Mouse (Mus musculus): ENCODE results near the gene Slc24a3. TPM values are rescaled to one million over a fixed set of nuclear protein-coding genes. Genes with fewer than 3 reads are reported as not detected.

Gene Slc24a3
- polyA plus RNA-seq, 1 experiment from 2014 or later, result 2.5 TPM

GRCm38 (mm10) chr2:145655373-145655960, 487.9 kb downstream of the Slc24a3 start:
- 40% methylated on average over 12 of the region's 12 CpGs for WGBS

GRCm38 (mm10) chr2:145656121-145656520, 488.6 kb downstream of the Slc24a3 start:
- Histone ChIP-seq H3K4me1 (no peaks in the 10 kb centered on the region), H3K9me3 (no peaks in the 10 kb centered on the region), H3K4me2 (no peak overlapping the region), H3K27ac (no peak overlapping the region), H3K27me3 (no peaks in the 10 kb centered on the region), H3K36me3 (replicated peaks) (no peaks in the 10 kb centered on the region), H3K4me3 (replicated peaks) (no peak overlapping the region), H3K9ac (no peak overlapping the region)
- WGBS, result 39% methylated on average over 3 of the region's 3 CpGs
- ATAC-seq (ENCODE audit: low FRiP score), result no peak

More at GRCm38 (mm10) chr2:145655373-145655960, 487.9 kb downstream of the Slc24a3 start:
- Histone ChIP-seq H3K4me1 (no peaks in the 10 kb centered on the region), H3K4me2 (no peak overlapping the region), H3K9ac (no peak overlapping the region), H3K27me3 (no peaks in the 10 kb centered on the region), H3K4me3 (replicated peaks) (no peak overlapping the region), H3K36me3 (replicated peaks) (no peaks in the 10 kb centered on the region), H3K9me3 (no peaks in the 10 kb centered on the region), H3K27ac (no peak overlapping the region)
- no peak for ATAC-seq (ENCODE audit: low FRiP score)

DNA sequence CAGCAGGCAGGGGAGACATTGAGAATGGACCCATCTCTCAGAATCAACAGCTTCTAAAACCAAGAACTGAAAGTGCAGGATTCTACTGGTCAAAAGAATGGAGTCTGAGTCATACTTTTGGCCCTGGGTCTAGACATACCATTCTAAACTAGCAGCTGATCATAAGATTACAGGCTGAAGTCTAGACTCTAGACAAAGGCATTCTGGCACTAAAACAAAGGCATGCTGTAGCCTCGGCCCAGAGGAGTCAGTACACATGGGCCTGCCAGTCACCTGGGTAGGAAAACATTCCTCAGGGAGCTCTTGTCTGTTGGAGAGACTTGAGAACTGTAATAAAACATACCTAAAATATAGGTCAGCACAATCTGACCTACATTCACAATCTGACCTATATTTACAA, 489.2 kb downstream of the Slc24a3 start:
- Histone ChIP-seq H3K4me3 (replicated peaks) (no peak overlapping the region), H3K4me2 (no peak overlapping the region), H3K27me3 (no peaks in the 10 kb centered on the region), H3K27ac (no peak overlapping the region), H3K9me3 (no peaks in the 10 kb centered on the region), H3K4me1 (no peaks in the 10 kb centered on the region), H3K9ac (no peak overlapping the region), H3K36me3 (replicated peaks) (no peaks in the 10 kb centered on the region)
- 54% methylated on average over 1 of the region's 1 CpGs for WGBS
- no peak for ATAC-seq (ENCODE audit: low FRiP score)

DNA sequence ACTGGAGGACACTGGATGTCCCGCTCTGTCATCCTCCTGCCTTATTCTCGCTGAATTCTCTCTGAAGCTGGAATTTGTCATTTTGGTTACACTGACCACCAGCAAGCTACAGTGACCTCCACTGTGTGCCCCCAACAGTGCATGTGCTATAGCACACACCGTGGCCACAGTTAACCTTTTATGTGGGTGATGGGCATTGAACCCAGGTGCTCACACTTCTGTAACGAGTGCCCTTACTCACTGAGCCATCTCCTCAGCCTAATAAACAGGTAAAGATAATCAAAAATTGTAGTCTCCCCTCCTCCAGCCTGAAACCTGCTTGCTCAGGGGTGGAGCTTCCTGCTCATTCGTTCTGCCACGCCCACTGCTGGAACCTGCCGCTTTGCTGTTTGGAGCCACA, 493.7 kb downstream of the Slc24a3 start:
- H3K36me3 ChIP-seq (replicated peaks), result no peaks in the 10 kb centered on the region
- no peak overlapping the region for H3K4me2 ChIP-seq
- H3K4me1 ChIP-seq, result no peaks in the 10 kb centered on the region
- no peaks in the 10 kb centered on the region for H3K27me3 ChIP-seq
- ATAC-seq (ENCODE audit: low FRiP score), result no peak
- no peak overlapping the region for H3K9ac ChIP-seq
- WGBS, result 78% methylated on average over 7 of the region's 7 CpGs
- H3K9me3 ChIP-seq, result no peaks in the 10 kb centered on the region
- H3K4me3 ChIP-seq (replicated peaks), result no peak overlapping the region
- no peak overlapping the region for H3K27ac ChIP-seq

- Histone ChIP-seq H3K4me1 (no peaks in the 10 kb centered on the region), H3K36me3 (replicated peaks) (no peaks in the 10 kb centered on the region), H3K9ac (no peak overlapping the region), H3K4me3 (replicated peaks) (no peak overlapping the region), H3K9me3 (no peaks in the 10 kb centered on the region), H3K27me3 (no peaks in the 10 kb centered on the region), H3K4me2 (no peak overlapping the region), H3K27ac (no peak overlapping the region)
- 84% methylated on average over 7 of the region's 7 CpGs for WGBS
- no peak for ATAC-seq (ENCODE audit: low FRiP score)
Measured at GRCm38 (mm10) chr2:145663899-145664298, 496.3 kb downstream of the Slc24a3 start.

DNA sequence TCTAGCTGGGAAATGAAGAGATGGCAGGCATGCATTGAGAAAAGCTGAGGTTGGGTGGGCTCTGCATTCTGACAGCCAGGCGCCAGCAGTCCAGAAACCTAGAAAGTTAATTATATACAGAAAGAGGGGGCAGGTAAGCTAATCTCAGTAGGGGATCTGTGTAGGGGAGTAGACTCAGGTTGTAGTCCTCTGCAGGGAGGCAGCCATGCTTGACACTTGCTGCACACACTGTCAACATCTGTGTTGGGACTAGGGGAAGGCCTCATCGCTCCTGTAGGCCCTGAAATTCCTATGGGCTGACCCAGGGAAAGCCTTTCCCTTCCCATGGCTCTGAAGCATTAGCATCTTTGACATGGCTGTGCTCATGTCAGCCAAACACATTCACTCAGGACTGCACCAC, 496.8 kb downstream of the Slc24a3 start:
- 91% methylated on average over 2 of the region's 2 CpGs for WGBS
- Histone ChIP-seq H3K36me3 (replicated peaks) (no peaks in the 10 kb centered on the region), H3K4me3 (replicated peaks) (no peak overlapping the region), H3K27ac (no peak overlapping the region), H3K27me3 (no peaks in the 10 kb centered on the region), H3K9me3 (no peaks in the 10 kb centered on the region), H3K4me2 (no peak overlapping the region), H3K9ac (no peak overlapping the region), H3K4me1 (no peaks in the 10 kb centered on the region)
- no peak for ATAC-seq (ENCODE audit: low FRiP score)

GRCm38 (mm10) chr2:145668135-145668534, 500.6 kb downstream of the Slc24a3 start:
- 96% methylated on average over 4 of the region's 4 CpGs for WGBS
- no peaks in the 10 kb centered on the region for H3K9me3 ChIP-seq
- ATAC-seq (ENCODE audit: low FRiP score), result no peak
- H3K27me3 ChIP-seq, result 0 out of 2 replicates have a peak, but pooled peaks cover 3% of the 10 kb centered on the region
- H3K4me3 ChIP-seq (replicated peaks), result no peak overlapping the region
- no peak overlapping the region for H3K9ac ChIP-seq
- H3K36me3 ChIP-seq (replicated peaks), result no peaks in the 10 kb centered on the region
- no peaks in the 10 kb centered on the region for H3K4me1 ChIP-seq
- H3K4me2 ChIP-seq, result no peak overlapping the region
- no peak overlapping the region for H3K27ac ChIP-seq

- ATAC-seq (ENCODE audit: low FRiP score), result no peak
- H3K4me1 ChIP-seq, result peaks cover 9% of the 10 kb centered on the region
- 90% methylated on average over 4 of the region's 4 CpGs for WGBS
- no peak overlapping the region for H3K4me2 ChIP-seq
- peaks cover 9% of the 10 kb centered on the region; the same call in 1 of the 2 replicates for H3K27me3 ChIP-seq
- H3K9ac ChIP-seq, result no peak overlapping the region
- no peak overlapping the region for H3K4me3 ChIP-seq (replicated peaks)
- H3K9me3 ChIP-seq, result no peaks in the 10 kb centered on the region
- H3K27ac ChIP-seq, result no peak overlapping the region
- H3K36me3 ChIP-seq (replicated peaks), result no peaks in the 10 kb centered on the region
Measured at GRCm38 (mm10) chr2:145670131-145670530, 502.6 kb downstream of the Slc24a3 start.

DNA sequence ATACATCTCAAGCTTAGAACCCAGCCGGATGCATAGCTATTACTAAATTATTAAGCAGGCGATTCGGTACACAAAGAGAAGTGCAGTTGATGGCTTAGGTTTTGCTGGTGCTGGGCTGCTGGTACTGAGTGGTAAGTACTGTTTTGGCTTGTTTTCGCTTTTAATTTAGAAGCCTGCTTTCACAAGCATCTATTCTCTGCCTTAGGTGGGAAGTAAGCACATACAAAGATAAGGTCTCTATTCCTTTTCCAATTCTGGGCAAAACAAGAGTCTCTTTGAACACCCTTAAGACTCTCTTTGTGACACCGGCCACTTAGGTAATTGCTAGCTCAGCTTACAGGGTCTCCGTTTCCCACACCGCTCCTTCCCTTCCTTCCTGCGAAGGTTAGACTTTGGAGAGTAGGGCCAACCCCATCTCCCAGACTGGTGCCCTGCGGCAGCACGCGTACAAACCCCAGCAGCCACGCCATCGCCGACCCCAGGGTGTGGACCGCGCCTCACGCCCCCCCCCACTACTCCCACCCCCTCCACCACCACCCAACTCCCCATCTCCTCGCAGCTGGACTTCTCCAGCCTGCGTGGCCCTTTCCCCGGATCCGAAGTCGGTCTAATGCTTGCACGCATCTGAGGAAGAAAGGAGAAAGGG, 507.1 kb downstream of the Slc24a3 start:
- H3K4me2 ChIP-seq, result peak overlapping the region; percentile 94
- 4% methylated on average over 22 of the region's 23 CpGs for WGBS
- ATAC-seq (ENCODE audit: low FRiP score), result peak; percentile 59
- H3K9me3 ChIP-seq, result no peaks in the 10 kb centered on the region
- H3K27ac ChIP-seq, result no peak overlapping the region
- peak overlapping the region; percentile 50 for H3K4me3 ChIP-seq (replicated peaks)
- no peaks in the 10 kb centered on the region for H3K36me3 ChIP-seq (replicated peaks)
- H3K9ac ChIP-seq, result peak overlapping the region; percentile 72
- H3K27me3 ChIP-seq, result peaks cover 9% of the 10 kb centered on the region; the same call in 1 of the 2 replicates
- peaks cover 16% of the 10 kb centered on the region for H3K4me1 ChIP-seq

DNA sequence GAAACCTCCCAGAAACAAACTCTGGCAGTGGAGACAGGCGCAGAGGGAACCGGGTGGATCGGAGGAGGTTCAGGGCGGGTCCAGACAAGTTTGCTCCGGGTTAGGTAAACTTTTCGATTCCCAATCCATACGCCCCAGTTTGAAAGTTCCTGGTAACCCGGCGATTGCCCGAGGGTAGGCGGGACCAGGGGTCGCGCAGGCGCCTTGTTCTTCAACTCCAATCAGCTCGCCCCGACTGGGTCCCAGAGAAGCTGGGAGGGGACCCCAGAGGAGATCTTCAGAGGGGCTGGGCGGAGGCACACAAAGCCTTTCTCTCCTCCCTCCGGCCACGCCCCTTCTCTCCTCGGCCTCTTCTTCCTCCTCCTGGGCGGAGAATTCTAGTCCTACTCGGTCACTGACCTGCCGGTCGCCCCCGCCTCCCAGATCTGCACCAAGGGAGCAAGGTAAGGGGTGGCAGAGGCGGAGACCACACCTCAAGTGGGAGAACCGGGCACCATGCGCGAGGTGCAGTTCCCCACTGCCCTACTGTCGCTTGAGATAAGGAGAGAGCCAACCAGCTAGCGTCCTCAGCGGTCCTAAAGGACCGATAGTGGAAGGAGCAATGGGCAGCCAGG, 507.7 kb downstream of the Slc24a3 start, which contains the start of gene Rin2:
Rin2 (plus strand) TSS at position 74 of the 614 bp plus-strand sequence.
- ATAC-seq (ENCODE audit: low FRiP score), result peak; percentile 92
- H3K4me3 ChIP-seq (replicated peaks), result peak within 1 kb of the TSS; percentile 50
- no peaks in the 10 kb centered on the region for H3K36me3 ChIP-seq (replicated peaks)
- H3K4me1 ChIP-seq, result peaks cover 16% of the 10 kb centered on the region
- peak within 1 kb of the TSS; percentile 94 for H3K4me2 ChIP-seq
- H3K27ac ChIP-seq, result no peak within 1 kb of the TSS
- WGBS, result under 1% methylated on average over 32 of the region's 33 CpGs
- H3K9ac ChIP-seq, result peak within 1 kb of the TSS; percentile 72
- H3K27me3 ChIP-seq, result peaks cover 9% of the 10 kb centered on the region; the same call in 1 of the 2 replicates
- H3K9me3 ChIP-seq, result no peaks in the 10 kb centered on the region

- no peaks in the 10 kb centered on the region for H3K36me3 ChIP-seq (replicated peaks)
- 9% methylated on average over 27 of the region's 27 CpGs for WGBS
Measured at GRCm38 (mm10) chr2:145675756-145676543, 508.4 kb downstream of the Slc24a3 start.

GRCm38 (mm10) chr2:145676544-145676925, 509.0 kb downstream of the Slc24a3 start:
- peaks cover 16% of the 10 kb centered on the region for H3K4me1 ChIP-seq
- H3K9me3 ChIP-seq, result no peaks in the 10 kb centered on the region
- peaks cover 9% of the 10 kb centered on the region; the same call in 1 of the 2 replicates for H3K27me3 ChIP-seq
- H3K4me3 ChIP-seq (replicated peaks), result no peak overlapping the region
- no peak overlapping the region for H3K9ac ChIP-seq
- no peak for ATAC-seq (ENCODE audit: low FRiP score)
- 70% methylated on average over 3 of the region's 3 CpGs for WGBS
- peak overlapping the region; percentile 94; the same call in 1 of the 2 replicates for H3K4me2 ChIP-seq
- H3K27ac ChIP-seq, result no peak overlapping the region
- H3K36me3 ChIP-seq (replicated peaks), result no peaks in the 10 kb centered on the region

More at GRCm38 (mm10) chr2:145675756-145676543, 508.4 kb downstream of the Slc24a3 start:
- H3K9ac ChIP-seq, result peak overlapping the region; percentile 72
- H3K27ac ChIP-seq, result no peak overlapping the region
- peak overlapping the region; percentile 50 for H3K4me3 ChIP-seq (replicated peaks)
- peak overlapping the region; percentile 94 for H3K4me2 ChIP-seq
- H3K9me3 ChIP-seq, result no peaks in the 10 kb centered on the region
- peak; percentile 53 for ATAC-seq (ENCODE audit: low FRiP score)
- H3K4me1 ChIP-seq, result peaks cover 16% of the 10 kb centered on the region
- H3K27me3 ChIP-seq, result peaks cover 9% of the 10 kb centered on the region; the same call in 1 of the 2 replicates

Data from forebrain, embryonic 12.5 days (tissue).